Mouse (Mus musculus) lung, postnatal 14 days (tissue): ENCODE measurements around the gene Brd3.

ENCODE experiments used
- DNase-seq: peaks from one replicate; pipeline ENCODE4 v3.0.0; 2021

Brd3 gene

DNA sequence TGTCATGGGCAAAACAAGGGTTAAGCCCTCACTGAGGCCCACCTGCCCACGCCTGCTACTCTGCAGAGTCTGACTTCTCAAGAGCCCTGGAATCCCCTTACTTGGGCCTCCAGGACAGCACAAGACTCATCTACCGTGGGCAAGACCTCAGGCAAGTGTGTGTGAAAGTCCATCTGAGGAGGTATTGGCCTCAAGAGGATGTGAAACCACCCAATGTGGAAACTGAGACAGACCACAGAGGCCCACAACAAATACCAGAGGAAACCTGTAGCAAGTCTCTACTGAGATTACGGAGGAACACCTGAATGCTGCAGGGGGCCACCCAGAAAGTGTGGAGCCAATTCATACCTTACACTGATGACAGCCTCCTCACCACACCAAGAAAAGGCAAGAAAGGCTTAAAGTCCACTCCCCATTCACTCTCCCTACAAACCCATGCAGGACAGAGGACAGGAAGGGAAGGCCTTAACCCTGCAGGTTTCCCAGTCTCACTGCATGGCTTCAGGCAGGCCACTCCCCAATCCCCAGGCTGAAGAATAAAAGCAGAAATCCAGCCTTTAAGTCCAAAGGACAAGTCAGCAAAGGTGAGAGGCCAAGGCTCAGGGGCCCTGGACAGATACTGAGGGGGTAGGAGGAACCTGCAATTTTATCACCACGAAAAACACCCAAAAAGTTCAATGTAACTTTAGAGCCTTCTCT is 38.0 kb downstream of the Brd3 start:
- no peak for DNase-seq

GRCm38 (mm10) chr2:27462901-27463300 is 44.6 kb downstream of the Brd3 start:
- DNase-seq = no peak

DNA sequence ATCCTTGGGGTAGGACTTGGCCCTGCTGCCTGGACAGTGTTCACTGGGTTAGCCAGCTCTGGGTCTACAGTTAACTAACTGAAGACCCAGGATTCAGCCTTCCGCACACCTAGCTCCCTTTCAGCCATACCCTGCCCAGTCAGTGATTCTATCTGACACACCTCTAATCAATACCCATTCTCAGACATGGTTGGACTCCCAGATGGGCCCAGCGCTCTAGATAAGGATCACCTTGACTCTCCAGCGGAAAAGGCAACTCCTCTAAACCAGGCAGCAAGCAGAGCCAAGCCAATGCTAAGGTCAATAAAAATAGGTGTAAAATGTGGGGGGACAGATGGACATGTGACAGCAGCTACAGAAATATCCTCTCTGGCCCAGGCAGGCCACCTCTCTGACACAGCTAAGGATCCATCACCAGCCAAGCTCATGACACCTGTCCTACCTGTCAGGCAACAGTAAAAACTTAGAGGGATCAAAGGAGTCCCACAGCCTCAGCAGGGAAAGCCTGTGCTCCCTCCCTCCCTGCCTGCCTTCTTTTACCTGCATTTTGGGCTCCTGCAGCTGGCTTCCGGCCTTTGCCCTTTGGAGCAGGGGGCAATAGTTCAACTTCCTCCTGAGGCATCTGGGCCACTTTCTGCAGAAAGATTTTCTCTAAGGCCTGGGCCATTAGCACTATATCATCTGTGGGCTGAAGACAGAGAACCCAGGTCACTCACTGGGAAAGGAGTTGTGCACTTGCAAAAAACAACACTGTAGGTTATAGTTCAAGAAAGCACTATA is 45.4 kb downstream of the Brd3 start:
- DNase-seq = no peak

DNA sequence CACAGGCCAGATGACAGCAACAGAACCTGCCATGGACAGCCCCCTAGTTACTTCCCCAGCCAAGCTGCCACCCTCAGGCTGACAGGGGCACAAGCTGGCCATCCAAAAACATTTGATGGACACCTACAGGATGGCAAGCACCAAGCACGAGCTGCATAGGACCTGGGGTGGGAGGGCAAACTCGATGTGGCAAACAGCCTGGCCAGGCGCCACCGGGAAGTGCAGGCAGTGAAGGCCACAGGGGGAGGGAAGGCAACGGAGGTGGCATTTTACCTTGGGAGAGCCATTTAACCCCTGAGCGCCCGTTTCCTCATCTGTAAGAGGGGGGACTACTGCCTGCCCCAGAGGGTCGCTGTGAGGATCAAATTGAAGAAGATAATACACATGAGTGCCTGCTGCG is 46.8 kb downstream of the Brd3 start:
- DNase-seq = no peak

DNA sequence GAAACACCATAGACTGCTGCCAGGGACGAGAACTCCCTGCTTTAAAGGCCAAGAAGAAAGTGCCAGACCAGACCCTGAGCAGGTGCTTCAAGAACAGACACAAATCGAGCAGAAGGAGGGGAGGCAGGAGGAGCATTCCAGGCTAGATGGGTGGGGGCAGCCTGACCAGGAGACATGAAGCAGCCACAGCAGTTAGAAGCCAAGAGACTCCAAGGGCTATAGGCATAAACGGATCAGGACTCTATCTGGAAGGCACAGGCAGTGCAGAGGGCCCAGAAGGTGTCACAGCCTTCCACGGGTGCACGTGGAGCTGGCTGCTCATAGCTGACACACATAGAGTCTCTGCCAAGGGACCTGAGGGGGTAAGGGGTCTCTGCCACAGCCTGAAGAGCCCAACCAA is 47.3 kb downstream of the Brd3 start:
- no peak for DNase-seq

GRCm38 (mm10) chr2:27459735-27460134 is 47.7 kb downstream of the Brd3 start:
- DNase-seq = no peak

- DNase-seq = no peak
Measured at GRCm38 (mm10) chr2:27450226-27450625, 57.2 kb downstream of the Brd3 start.

DNA sequence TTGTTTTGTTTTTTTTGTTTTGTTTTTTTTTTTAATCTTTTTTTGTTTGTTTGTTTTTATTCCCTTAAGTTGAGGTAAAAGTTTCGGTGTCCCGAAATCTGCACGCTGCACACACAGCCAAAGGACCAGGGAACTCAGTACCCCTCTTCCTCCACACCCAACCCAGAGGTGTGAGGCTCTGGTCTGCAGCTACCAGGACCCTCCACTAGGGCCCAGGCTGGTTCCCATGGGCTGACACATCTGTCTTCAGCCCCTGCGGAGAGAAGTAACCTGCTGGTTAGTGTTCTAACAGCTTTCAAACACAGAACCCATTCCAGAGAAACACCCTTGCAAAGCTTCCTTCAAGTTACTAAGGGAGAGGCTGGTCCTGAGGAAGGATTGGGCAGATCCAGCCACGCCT is 59.7 kb downstream of the Brd3 start:
- no peak for DNase-seq

- no peak for DNase-seq
Measured at GRCm38 (mm10) chr2:27446812-27447211, 60.6 kb downstream of the Brd3 start.

GRCm38 (mm10) chr2:27445910-27446309 is 61.6 kb downstream of the Brd3 start:
- no peak for DNase-seq

- no peak for DNase-seq
Measured at GRCm38 (mm10) chr2:27443450-27443708, 64.1 kb downstream of the Brd3 start.

DNA sequence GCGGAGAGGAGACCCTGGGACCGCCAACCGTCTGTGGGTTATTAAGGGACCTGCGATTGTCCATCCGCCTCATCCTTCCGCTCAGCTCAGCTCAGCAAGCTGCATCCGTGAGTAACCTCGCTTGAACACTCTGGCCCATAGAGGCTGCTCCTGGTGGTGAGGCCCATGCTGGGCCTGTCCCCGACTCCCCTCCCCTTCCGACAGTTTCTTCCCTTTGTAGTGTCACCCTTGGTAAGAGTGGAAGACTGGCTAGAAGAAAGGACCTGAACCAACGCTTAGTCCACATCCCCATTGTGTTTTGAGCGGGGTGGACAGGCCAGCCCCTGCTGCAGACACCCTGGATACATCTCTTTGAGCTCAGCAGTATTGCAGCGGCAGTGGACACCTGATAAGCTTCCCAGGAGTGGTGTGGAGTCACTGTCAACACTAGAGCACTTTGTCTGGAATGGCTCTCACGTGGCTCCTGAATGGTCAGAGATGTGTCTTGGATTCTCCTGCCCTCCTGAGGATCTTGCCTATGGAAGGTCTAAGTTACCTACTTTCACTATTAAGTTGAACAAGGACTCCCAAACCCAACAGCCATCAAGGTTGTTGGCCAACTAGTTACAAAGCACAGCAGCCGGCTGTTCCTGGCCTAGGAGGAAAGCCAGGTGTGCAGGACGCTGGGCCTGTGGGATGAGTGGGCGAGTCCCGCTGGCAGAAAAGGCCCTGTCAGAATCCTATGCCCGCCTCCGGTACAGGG is 64.6 kb downstream of the Brd3 start:
- DNase-seq = no peak

DNA sequence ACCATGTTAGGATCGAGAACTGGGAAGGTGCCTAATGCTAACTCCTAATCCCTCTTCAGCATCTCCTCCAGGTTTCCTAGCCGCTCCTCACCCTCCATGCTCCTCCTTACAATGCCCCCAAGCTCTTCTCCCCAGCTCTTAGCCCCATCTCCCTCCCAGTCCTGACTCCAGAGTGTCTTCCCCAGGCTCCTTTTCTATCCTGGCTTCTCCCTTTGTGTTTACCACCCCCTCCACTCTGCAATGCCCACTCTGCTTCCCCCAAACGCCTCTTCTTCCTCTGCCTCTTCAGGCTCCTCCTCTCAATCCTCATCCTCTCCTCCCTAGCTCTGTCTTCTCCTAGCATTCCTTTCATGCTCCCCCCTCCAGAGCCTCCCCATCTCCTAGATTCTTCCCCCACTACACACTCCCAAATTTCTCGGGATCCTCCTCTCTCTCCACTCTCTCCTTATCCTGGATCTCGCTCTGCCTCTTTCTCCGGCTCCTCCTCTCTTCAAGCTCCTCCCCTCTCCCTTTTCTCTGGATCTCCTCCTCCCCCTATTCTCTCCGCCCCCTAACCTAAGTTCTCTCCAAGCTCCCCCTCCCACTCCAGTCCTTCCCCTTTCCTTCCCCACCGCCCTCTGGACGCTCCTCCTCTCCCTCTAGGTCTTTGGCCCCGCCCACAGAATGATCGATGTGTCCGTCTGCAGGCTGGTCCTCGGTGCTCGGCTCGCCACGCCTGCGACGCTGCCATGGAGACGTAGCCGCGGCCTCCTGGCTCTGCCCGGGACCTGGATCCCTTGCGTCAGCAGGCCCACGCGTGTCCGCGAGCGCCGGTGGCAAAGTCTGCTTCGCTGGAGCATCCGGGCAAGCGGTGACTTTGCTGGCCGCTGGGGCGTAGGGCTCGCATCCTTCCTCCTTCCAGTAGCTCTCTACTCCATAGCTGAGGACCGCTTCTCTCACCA is 65.4 kb downstream of the Brd3 start, which contains the start of gene Brd3os:
Gene Brd3os (plus strand): TSS at position 558 of the 941 bp plus-strand sequence.
- DNase-seq = peak; percentile 94

- DNase-seq = no peak
Measured at GRCm38 (mm10) chr2:27438281-27438680, 69.2 kb downstream of the Brd3 start.

DNA sequence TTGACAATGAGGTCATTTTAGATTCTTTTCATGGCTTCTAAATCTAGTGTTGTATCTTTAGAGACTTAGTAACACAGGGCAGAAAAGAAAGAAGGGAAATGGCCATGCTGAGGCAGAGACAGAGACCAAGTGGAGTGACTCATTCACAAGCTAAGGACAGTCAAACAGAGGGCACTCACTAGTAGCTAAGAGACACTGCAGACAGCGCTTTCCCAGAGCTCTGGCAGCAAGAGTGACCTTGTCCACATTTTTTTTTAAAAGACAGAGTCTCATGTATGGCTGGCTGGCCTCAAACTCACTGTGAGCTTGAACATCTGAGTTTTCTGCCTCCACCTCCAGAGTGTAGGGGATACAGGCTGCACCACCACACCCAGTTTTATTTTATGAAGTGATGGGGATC is 69.6 kb downstream of the Brd3 start:
- DNase-seq = no peak

GRCm38 (mm10) chr2:27432599-27432998 is 74.9 kb downstream of the Brd3 start:
- DNase-seq = no peak

- DNase-seq = no peak
Measured at GRCm38 (mm10) chr2:27430621-27431020, 76.8 kb downstream of the Brd3 start.

- DNase-seq = peak; percentile 92
Measured at GRCm38 (mm10) chr2:27428071-27428470, 79.4 kb downstream of the Brd3 start.

- DNase-seq = peak; percentile 93
Measured at GRCm38 (mm10) chr2:27426855-27427457, 80.5 kb downstream of the Brd3 start, which contains the start of gene Vav2. Gene Vav2, minus strand, starts transcription at chr2:27427033.

DNA sequence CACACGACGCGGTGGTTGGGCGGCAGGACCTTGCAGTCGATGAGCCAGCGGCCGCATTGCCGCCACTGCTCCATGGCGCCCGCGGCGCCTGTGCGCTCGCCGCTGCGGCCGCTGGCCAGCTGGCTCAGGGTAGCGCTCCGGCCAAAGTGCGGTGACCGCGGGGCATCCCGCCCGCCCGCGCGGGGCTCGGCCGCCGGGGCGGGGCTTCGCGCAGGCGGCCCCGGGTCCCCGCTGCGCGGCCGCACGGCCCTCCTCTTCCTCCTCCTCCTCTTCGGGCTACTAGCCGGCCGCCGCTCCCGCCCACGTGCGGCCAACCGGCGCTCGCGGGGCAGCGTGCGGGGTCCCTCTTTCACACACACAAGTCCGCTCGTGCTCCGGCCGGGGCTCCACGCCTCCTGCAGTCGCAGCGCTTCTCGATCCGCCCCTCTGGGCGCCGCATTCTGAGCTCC is 81.0 kb downstream of the Brd3 start:
- DNase-seq = peak; percentile 55

GRCm38 (mm10) chr2:27425751-27426405 is 81.6 kb downstream of the Brd3 start:
- DNase-seq = no peak

DNA sequence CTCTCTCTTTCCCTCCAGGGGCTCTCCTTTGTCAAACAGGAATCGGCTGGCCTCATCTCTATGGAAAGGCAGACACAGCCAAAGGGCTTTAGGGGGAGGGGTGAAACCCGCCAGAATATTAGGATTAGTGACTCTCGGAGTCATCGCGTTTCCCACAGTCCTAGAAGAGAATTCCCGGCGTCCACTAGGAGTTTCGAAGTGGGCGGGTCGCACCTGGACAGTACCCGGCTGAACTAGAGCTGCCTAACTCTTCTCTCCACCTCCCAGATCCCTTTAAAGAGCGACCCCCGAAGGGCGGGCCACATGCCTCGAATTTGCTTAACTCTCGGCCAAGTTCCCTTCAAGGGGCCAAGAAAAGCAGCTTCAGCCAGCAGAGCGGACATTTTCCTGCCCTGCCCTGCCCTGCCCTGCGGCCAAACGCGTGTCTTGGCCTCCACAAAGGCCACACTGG is 82.3 kb downstream of the Brd3 start:
- no peak for DNase-seq
